Mouse (Mus musculus) heart, postnatal 36 days (tissue): Measurements from ENCODE around the gene Fev. TPM values are rescaled to one million over a fixed set of nuclear protein-coding genes. Genes with fewer than 3 reads are reported as not detected.

Experiments
- DNase-seq, 2 experiments: peaks; one replicate each; pipeline ENCODE4 v3.0.0; 2021 to 2022
- intact Hi-C: fragments of 180-260 bp; cut with DNase I; formaldehyde crosslinking; loops from one replicate; pipeline ENCODE4 v1.15.1; 2025
- microRNA-seq, 2 experiments: library from miRNA; unstranded; fragments of <30 nt; microRNA quantifications; one replicate each; pipeline ENCODE4 v1.2.0; 2021; ENCODE audit warnings: borderline number of aligned reads in 2 of 2
- total RNA-seq, 2 experiments: library from RNA; stranded (reverse); gene quantifications; 2 replicates each; pipeline ENCODE4 v1.2.3; 2021

The Fev gene
- total RNA-seq, 2 experiments from 2014 or later = not detected

- intact Hi-C loops = no loop called here
- no peak for DNase-seq
Observed at GRCm38 (mm10) chr1:74843090-74843489, 42.1 kb downstream of the Fev start.

GRCm38 (mm10) chr1:74833255-74833654, 52.0 kb downstream of the Fev start:
- DNase-seq = no peak
- intact Hi-C loops = no loop called here

Small RNA genes within 50 kb of the gene (microRNA-seq; reads per million reads assigned to microRNA genes)
- 22.9 to 25.3 reads per million in 2 experiments for gene Mir375

Other genes with a start within 250 kb of the Fev start
- 10 to 100 TPM; 10.1 to 11.5 TPM for gene Ttll4, start 223.7 kb downstream of the Fev start, total RNA-seq
- gene Cyp27a1, start 171.8 kb downstream of the Fev start, total RNA-seq = 10 to 100 TPM; 13.5 to 18.4 TPM
- 1 to 10 TPM; 1.1 to 1.4 TPM for gene Prkag3, start 136.2 kb downstream of the Fev start, total RNA-seq
- gene Wnt6, start 113.5 kb downstream of the Fev start, total RNA-seq = under 1 TPM; 0.14 to 0.33 TPM
- gene Wnt10a, start 93.9 kb downstream of the Fev start, total RNA-seq = not detected
- gene Cdk5r2, start 30.5 kb downstream of the Fev start, total RNA-seq = not detected
- not detected for gene Cryba2, start 7.7 kb upstream of the Fev start, total RNA-seq
- gene Cfap65, start 50.2 kb upstream of the Fev start, total RNA-seq = not detected
- gene Ihh, start 66.3 kb upstream of the Fev start, total RNA-seq = under 1 TPM in 1 of 2 experiments, not detected in 1; 0.14 TPM
- gene Nhej1, start 239.8 kb upstream of the Fev start, total RNA-seq = 1 to 10 TPM; 4.5 TPM
- gene Slc23a3, start 248.5 kb upstream of the Fev start, total RNA-seq = under 1 TPM; 0.56 to 0.57 TPM